Mouse (Mus musculus): Measurements from ENCODE around the gene Chd4.
"Not testable (repeated sequence)": the region's sequence is repeated elsewhere in the genome, so short reads cannot be mapped to it uniquely, and the experiment has no call there.

The Chd4 gene

GRCm38 (mm10) chr6:125095391-125096278 is at the start of gene Chd4:
TSS of gene Chd4 (plus strand) at chr6:125095981.
- peak; percentile 98 for DNase-seq (ENCODE audit: low spot score)

DNA sequence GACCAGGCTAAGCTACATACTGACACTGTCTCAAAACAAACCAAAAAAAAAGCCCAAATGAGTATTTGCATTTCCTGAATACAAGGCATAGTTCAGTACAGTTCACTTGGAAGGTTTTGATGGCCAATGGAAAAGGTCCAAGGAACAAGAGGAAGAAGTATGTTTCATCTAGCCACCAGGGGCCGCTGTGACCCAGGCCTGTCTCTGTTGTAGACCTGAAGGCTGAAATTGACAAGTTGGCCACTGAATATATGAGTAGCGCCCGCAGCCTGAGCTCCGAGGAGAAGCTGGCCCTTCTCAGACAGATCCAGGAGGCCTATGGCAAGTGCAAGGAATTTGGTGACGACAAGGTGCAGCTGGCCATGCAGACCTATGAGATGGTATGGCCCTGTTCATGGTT is 49.1 kb upstream of the Chd4 start:
- DNase-seq (ENCODE audit: low spot score), result peak; percentile 77

DNA sequence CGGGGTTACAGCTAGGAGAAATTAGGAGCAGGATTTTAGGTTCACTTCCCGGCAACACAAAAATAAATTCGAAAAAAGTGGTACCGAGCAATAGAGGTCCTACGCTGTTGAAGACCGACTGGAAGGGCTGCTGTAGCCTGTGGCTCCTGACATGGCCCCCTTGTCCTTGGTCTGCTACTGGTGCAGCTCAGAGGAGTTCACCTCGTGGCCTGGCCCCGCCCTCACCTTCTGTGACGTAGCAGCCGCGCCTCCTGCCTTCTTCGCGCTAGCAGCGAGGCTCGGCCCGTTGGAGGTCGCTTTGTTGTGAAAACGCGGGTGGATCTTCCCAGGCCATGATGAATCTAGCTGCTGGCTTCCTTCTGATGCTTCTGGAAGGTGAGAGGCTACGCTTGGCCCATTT is 46.1 kb upstream of the Chd4 start, which contains the start of gene Acrbp:
Gene Acrbp, plus strand, starts transcription at position 12 of the 400 bp plus-strand sequence.
- no peak for DNase-seq (ENCODE audit: low spot score)

- no peak for DNase-seq (ENCODE audit: low spot score)
Observed at GRCm38 (mm10) chr6:125051237-125051636, 44.5 kb upstream of the Chd4 start.

DNA sequence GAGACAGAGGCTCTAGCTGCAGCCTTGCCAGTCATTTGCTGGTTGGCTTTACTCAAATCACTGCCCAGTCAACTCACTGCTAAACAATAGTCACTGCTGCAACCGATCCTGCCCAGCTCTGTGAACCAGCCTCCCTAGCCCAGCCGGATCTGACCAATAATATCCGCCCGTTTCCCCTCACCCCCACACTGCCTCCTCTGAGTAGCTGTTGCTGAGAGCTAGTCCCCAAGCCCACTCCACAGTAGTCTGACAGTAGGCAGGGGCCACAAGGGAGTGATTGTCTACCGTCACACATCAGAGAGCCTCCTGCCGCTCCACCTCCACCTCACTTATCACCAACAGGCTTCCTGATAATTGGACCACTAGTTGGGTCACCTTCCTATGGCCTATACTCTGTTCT is 34.3 kb upstream of the Chd4 start:
- no peak for DNase-seq (ENCODE audit: low spot score)

GRCm38 (mm10) chr6:125062511-125062910 is 33.3 kb upstream of the Chd4 start:
- DNase-seq (ENCODE audit: low spot score), result no peak

DNA sequence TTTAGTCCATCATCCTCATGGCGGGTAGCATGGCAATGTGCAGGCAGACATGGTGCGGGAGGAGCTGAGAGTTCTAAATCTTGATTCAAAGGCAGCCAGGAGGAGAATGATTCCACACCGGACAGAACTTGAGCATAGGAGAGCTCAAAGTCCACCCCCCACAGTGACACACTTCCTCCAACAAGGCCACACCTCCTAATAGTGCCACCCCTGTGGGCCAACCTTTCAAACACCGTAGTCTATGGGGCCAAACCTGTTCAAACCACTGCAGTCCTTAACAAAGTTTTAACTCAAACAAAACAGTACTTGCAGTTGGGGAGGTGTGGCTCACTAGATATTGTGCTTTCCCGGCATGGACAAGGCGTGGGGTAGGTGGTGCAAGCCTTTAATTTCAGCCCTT is 31.9 kb upstream of the Chd4 start:
- no peak for DNase-seq (ENCODE audit: low spot score)

GRCm38 (mm10) chr6:125065223-125065622 is 30.6 kb upstream of the Chd4 start:
- DNase-seq (ENCODE audit: low spot score), result not testable (repeated sequence)

DNA sequence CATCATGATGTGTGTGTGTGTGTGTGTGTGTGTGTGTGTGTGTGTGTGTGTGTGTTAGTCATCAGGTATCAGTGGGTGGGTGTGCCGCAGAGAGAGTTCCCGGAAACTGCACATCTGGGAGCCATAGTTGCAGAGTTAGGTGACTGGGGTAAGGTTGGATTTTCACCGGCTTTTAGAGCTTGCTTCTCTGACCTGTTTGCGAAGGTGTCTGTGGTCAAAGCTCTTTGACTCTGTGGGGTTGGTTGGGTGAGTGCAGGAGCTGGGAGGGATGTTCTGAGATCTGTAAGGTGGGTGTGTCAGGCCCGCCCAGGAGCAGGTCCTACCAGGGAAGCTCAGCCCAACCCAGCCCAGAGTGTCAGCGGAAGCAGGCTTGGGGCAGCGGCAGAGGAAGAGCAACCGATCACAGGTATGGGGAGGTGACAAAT is 28.2 kb upstream of the Chd4 start, which contains the start of gene Lpar5:
Gene Lpar5, plus strand, starts transcription at position 350 of the 425 bp plus-strand sequence.
- no peak for DNase-seq (ENCODE audit: low spot score)

DNA sequence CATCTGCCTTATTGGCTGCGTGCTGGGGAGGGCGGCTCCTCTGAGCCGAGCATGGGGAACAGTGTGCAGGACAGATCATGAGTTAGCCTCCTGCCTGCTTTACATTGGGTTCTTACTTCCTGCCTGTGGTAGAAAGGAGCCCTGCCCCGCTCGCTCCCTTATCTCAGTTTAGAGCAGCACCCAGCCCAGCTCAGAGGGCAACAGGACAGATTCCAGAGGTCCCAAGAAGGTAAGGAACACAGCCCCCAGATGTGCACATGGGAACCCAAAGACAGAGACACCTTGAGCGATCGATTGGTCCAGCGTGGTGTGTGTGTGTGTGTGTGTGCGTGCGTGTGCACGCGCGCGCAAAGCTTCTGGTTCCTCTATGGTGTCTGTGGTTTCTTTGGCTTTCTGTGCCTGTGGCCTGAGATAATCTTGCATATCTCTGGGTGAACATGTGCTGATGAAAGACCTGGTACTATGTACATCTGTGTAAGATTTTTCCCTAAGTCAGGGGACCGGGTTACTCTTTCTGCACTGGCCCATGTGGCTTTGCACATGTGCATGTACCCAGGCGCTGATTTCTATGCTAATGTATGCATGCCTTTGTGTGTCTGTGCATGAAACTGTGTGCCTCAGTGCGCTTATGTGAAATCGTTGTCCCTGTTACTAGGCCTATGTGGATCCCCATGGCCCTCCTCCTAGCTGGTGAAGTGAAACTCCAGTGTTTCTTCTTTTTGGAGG is 24.4 kb upstream of the Chd4 start:
- peak; percentile 28 for DNase-seq (ENCODE audit: low spot score)

- DNase-seq (ENCODE audit: low spot score), result peak; percentile 67
Observed at GRCm38 (mm10) chr6:125071896-125072279, 23.9 kb upstream of the Chd4 start.

- no peak for DNase-seq (ENCODE audit: low spot score)
Observed at GRCm38 (mm10) chr6:125073825-125074224, 22.0 kb upstream of the Chd4 start.

- no peak for DNase-seq (ENCODE audit: low spot score)
Observed at GRCm38 (mm10) chr6:125081394-125081793, 14.4 kb upstream of the Chd4 start.

DNA sequence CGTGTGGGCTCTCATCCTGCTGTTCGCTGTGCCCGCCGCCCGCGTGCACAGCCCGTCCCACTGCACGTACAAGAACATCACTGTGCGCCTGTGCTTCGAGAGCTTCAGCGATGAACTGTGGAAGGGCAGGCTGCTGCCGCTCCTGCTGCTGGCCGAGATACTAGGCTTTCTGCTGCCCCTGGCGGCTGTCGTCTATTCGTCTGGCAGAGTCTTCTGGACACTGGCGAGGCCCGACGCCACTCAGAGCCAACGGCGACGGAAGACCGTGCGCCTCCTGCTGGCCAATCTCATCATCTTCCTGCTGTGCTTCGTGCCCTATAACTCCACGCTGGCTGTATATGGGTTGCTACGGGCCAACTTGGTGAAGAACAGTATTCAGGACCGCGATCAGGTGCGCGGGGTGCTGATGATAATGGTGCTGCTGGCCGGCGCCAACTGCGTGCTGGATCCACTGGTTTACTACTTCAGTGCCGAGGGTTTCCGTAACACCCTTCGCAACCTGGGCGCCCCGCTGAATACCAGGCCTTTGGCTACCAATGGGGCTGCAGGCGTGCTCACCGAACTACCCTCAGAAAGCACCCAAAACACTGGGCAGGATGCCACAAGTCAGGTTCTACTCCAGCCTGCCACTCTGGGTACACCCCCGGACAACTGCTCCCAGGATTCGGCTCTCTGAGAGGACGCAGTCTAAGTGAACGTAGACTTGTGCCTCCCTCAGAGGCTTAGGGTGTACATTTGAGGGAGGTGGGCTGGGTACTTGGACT is 13.8 kb upstream of the Chd4 start:
- peak; percentile 84 for DNase-seq (ENCODE audit: low spot score)

DNA sequence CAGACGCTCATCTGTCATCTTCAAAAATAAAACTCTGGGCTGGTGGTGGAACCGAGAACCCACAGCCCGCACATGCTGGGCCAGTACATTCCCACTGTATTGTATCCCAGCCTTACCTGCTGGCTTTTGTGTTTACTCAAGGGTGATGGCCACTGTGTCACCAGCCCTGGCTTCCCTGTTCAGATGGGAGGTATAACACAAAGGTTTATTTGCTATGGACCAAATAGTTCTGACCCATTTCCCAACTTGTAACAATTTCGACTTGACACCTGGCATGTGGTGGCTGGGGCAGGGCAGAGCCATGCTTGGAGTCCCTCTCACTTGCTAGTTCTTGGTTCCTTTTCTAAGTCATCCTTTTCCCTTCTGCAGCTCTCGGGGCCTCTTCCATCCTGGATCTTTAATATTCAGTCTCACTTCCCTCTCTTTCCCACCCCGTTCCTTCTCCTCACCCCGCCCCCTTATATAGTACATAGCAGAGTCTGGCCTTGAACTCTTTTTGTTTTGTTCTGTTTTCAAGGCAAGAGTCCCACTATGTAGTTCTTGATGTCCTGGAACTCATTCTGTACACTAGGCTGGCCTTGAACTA is 12.9 kb upstream of the Chd4 start:
- DNase-seq (ENCODE audit: low spot score), result no peak

DNA sequence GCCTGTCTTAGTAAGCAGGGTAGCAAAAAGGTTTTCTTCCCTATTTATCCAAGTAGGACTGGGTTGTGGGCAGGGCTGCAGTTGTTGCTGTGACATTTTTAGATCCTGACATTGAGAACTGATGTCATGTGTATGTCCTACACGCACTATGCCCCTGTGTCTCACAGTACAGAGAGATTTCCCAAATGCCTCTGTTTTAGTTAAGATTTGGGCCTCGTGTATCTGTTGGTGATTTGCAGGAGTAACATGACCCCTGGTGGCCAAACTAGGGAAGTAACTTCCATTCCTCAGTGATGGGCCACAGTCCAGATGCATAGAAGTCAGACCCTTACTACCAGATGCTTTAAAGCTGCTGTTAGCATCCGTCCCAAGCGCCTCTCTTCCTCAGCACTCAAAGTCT is 11.4 kb upstream of the Chd4 start:
- peak; percentile 78 for DNase-seq (ENCODE audit: low spot score)

DNA sequence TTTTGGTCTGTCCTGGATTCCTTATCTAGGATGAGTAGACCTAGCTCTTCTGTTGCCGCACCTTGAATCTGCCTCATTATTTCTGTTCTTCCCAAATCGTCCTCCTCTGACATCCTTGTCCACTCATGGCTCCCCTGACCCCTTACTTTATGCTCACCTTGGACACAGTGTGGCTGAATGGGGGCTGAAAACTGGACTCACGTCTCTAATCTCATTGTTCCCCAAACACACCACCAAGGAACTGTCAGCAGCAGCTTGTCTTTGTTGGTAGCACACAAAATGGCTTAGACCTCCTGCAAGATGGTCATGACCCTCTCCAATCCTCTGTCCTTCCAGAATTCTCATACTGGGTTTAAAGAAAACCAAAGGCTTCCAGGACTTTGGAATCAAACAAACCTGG is 7.8 kb upstream of the Chd4 start:
- DNase-seq (ENCODE audit: low spot score), result no peak

DNA sequence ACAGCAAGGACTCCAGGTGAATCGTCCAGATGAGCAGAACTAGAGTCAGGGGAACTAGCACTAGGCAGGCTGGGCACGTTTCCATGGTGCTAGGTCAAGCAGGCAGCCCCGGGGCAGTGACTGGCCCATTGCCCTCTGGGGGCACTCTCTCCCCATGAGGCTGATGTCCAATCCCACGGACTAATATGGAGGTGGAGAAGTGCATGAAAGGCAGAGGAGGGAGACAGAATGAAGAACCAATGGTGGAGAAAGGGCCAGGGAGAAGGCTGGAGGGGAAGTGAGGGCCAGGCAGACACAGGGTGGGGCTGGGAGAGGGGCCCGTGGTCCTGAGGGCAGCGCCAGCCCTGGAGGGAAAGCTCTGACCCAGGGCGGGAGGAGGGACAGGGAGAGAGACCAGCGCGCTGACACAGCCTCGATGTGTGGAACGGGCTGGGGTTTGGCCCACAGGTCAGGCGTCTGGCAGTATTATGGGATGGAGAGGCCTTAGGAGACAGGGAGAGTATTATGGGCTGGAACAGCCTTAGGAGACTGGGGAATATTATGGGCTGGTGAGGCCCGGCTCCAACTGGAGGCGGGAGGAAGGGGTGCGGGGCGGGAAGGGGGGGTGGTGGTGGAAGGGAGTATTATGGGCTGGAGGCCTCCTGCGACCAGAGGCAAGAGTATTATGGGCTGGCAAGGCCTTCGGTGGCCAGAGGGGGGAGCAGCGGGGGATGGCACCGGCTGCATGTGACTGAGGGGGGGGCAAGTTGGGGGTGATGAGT is 7.0 kb upstream of the Chd4 start:
- DNase-seq (ENCODE audit: low spot score), result peak; percentile 80

- peak; percentile 88 for DNase-seq (ENCODE audit: low spot score)
Observed at GRCm38 (mm10) chr6:125089521-125090321, 6.1 kb upstream of the Chd4 start.

DNA sequence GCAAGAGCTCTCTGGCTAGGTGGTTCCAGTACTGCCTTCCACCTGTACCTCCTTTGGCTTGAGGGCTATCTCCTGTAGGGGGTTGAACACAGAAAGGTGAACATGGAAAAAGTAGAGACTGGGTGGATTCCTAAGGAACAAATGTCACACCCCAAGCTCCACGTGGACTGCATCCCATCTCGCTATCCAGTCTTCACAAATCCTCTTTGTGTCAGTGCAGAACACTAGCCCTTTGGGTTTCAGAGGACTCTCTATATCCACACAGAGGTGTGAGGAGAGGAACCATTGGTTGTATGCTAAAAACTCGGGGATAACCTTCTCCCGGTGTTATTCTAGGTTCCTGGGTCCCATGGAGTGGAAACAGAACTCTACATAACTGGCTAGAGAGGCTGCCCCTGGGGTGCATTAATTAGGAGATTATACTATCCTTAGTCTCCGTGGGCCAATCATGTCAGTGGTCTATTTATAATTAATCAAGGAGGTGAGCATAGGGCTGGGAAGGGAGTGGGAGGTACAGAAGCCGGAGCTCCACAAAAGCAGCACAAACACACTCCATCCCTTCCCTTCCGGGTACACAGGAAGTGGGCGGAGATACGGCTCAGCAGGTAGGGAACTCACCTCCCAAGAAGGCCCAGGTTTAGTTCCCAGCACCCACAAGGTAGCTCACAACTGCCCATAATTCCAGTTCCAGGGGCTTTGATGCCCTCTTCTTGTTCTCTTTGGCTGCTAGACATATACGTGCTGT is 5.3 kb upstream of the Chd4 start:
- DNase-seq (ENCODE audit: low spot score), result no peak
